ENCODE assay signal across 20 mouse cellular contexts in the genomic region with DNA sequence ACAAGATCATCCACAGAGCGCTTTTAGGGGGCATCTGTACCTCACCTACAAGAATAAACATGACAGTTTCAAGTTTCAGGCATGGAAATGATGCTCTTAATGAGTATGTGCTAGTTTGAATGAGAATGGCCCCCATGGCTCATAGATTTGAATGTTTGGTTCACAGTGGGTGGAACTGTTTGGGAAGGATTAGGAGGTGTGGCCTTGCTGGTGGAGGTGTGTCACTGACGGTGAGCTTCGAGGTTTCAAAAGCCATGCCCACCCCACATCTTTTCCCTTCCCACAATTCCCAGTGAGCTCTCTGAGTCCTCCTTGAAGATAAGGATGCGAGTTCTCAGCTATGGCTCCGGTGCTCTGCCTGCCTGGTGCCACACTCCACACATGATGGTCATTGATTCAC.
"Had no signal": no experiment of that assay in that cellular context is flagged by ENCODE, and none has a peak within 500 bp of the region (broad histone marks: within the 10 kb centered on the region; RNA-seq: fewer than 3 reads in every experiment).

No protein-coding gene starts in this region.

- H3K4me3 ChIP-seq: lung, embryonic 15.5 days; megakaryocyte, embryonic 14.5 days; stomach, embryonic 15.5 days had no signal

- ATAC-seq: midbrain, embryonic 13.5 days; midbrain, embryonic 16.5 days had no signal

- H3K27me3 ChIP-seq: kidney, embryonic 15.5 days; liver, embryonic 15.5 days; lung, embryonic 15.5 days; megakaryocyte, embryonic 14.5 days; midbrain, embryonic 13.5 days; neural tube, embryonic 13.5 days; stomach, embryonic 15.5 days had no signal

- H3K27ac ChIP-seq: kidney, embryonic 15.5 days; liver, embryonic 15.5 days; lung, embryonic 15.5 days; midbrain, embryonic 10.5 days; midbrain, embryonic 13.5 days; neural tube, embryonic 13.5 days; stomach, embryonic 15.5 days had no signal

- H3K4me2 ChIP-seq: stomach, embryonic 15.5 days had no signal

- H3K9me3 ChIP-seq: kidney, embryonic 15.5 days; liver, embryonic 15.5 days; lung, embryonic 15.5 days; midbrain, embryonic 13.5 days; neural tube, embryonic 13.5 days; stomach, embryonic 15.5 days had no signal

- DNase-seq: kidney, adult 2 months; kidney, postnatal 10 days; kidney, postnatal 36 days; left cerebral cortex, postnatal 4 days; lung, adult 18-20 months; lung, postnatal 10 days; lung, postnatal 36 days; retina, postnatal 1 day; right cerebral cortex, postnatal 25 days; spleen, adult 18-20 months; thymus, postnatal 25 days had no signal

- H3K9ac ChIP-seq: kidney, embryonic 15.5 days; liver, embryonic 15.5 days; lung, embryonic 15.5 days; midbrain, embryonic 13.5 days; neural tube, embryonic 13.5 days; stomach, embryonic 15.5 days had no signal
